Mouse (Mus musculus) heart, embryonic 11.5 days (tissue): Measurements from ENCODE around the gene Plk1. TPM values are rescaled to one million over a fixed set of nuclear protein-coding genes. Genes with fewer than 3 reads are reported as not detected.

ENCODE experiments used
- ATAC-seq: fragments of 200-750 bp; cut with Nextera tagmentation; replicated peaks from 2 replicates; pipeline ENCODE4 v1.8.0; 2017; ENCODE audit warnings: moderate library complexity; ENCODE audit not compliant: insufficient number of reproducible peaks, low FRiP score, low TSS enrichment
- H3K27ac ChIP-seq: fragments of 300-500 bp; sonication (generic); 2 replicates; pipeline ENCODE4 v1.5.1; 2014; ENCODE audit warnings: mild to moderate bottlenecking, low read depth, low read length
- H3K27me3 ChIP-seq: fragments of 300-500 bp; sonication (generic); 2 replicates; pipeline ENCODE4 v1.6.1; 2014; ENCODE audit warnings: mild to moderate bottlenecking, low read length, mixed read lengths; ENCODE audit not compliant: control insufficient read depth, insufficient read depth
- H3K36me3 ChIP-seq: fragments of 300-500 bp; sonication (generic); 2 replicates; pipeline ENCODE4 v1.6.1; 2014; ENCODE audit warnings: mild to moderate bottlenecking, low read length, moderate library complexity, mixed read lengths; ENCODE audit not compliant: control insufficient read depth, insufficient read depth
- H3K4me1 ChIP-seq: fragments of 300-500 bp; sonication (generic); 2 replicates; pipeline ENCODE4 v1.6.1; 2014; ENCODE audit warnings: low read length; ENCODE audit not compliant: control insufficient read depth, insufficient read depth
- H3K4me2 ChIP-seq: fragments of 300-500 bp; sonication (generic); 2 replicates; pipeline ENCODE4 v1.6.1; 2014; ENCODE audit warnings: mild to moderate bottlenecking, moderate library complexity
- H3K4me3 ChIP-seq: fragments of 300-500 bp; sonication (generic); 2 replicates; pipeline ENCODE4 v1.5.1; 2014; ENCODE audit warnings: low read depth, low read length
- H3K9ac ChIP-seq: fragments of 300-500 bp; sonication (generic); 2 replicates; pipeline ENCODE4 v1.6.1; 2014; ENCODE audit warnings: mild to moderate bottlenecking, low read depth, low read length, moderate library complexity
- H3K9me3 ChIP-seq: fragments of 300-500 bp; sonication (generic); replicated peaks from 2 replicates; pipeline ENCODE4 v1.6.1; 2016; ENCODE audit warnings: low read length; ENCODE audit not compliant: control insufficient read depth
- WGBS: fragments of 180-500 bp; shearing (Covaris S2); extraction: QIAGEN DNeasy Blood & Tissue Kit; methylation state at CpG from one replicate; pipeline ENCODE4 v1.1.7; 2014; ENCODE audit not compliant: insufficient replicate concordance; 5-methylcytosine and 5-hydroxymethylcytosine counted together
- polyA plus RNA-seq: library from polyadenylated mRNA; unstranded; fragments of >200 nt; fragmentation: Nextera tagmentation; extraction: Ambion mirVana; gene quantifications from 2 replicates; pipeline ENCODE4 v1.2.1, GENCODE M21; 2014

Gene Plk1
- polyA plus RNA-seq, 1 experiment from 2014 or later = 81.2 TPM

DNA sequence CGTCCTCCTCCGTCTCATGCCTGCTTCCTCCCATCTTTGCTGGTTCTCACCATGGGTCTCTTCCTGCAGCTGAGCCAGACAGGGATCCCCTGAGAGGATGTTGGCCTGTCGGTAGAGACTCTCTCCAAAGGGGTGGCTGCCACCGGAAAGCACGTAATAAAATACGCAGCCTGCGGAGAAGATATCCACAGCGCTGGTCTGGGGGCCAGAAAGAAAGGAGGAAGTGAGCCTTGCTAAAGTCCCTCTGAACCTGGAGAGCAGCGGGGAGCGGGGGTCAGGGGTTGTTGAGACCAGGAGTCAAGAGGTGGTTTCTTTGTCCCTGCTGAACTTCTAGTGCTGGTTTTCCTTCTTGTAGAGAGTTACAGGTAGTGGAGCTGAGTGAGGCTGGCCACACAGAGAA lies 12.4 kb downstream of the Plk1 start:
- no peak overlapping the region for H3K4me2 ChIP-seq
- no peak for ATAC-seq
- 76% methylated on average over 10 of the region's 10 CpGs for WGBS

DNA sequence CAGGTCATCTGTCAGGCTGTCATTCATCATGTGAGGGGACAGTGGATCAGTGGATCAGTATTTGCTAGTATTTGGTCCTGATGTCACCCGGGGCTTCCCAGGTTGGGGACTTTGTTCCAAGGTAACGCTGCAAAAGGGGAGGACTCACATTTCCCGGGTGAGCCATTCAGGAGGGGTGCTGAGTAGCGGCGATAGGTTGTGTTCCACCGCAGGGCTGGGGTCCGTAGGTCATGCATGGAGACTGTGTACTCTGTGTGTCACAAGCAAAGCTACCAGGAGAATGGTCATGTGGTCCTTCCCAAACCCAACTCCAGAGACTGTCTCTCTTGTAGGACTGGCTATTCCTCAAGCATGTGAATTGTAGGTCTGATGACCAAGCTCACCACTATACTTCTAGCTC lies 21.5 kb downstream of the Plk1 start:
- H3K27me3 ChIP-seq = no peaks in the 10 kb centered on the region
- H3K36me3 ChIP-seq = no peaks in the 10 kb centered on the region
- 81% methylated on average over 7 of the region's 7 CpGs for WGBS
- no peaks in the 10 kb centered on the region for H3K4me1 ChIP-seq
- H3K27ac ChIP-seq = no peak overlapping the region
- H3K4me2 ChIP-seq = no peak overlapping the region
- no peak overlapping the region for H3K4me3 ChIP-seq
- ATAC-seq = no peak
- H3K9me3 ChIP-seq = no peaks in the 10 kb centered on the region
- no peak overlapping the region for H3K9ac ChIP-seq

More for the DNA sequence above, 12.4 kb downstream of the Plk1 start:
- no peaks in the 10 kb centered on the region for H3K4me1 ChIP-seq
- no peaks in the 10 kb centered on the region for H3K9me3 ChIP-seq
- no peak overlapping the region for H3K9ac ChIP-seq
- H3K4me3 ChIP-seq = no peak overlapping the region
- peaks cover 31% of the 10 kb centered on the region for H3K36me3 ChIP-seq
- no peaks in the 10 kb centered on the region for H3K27me3 ChIP-seq
- no peak overlapping the region for H3K27ac ChIP-seq

DNA sequence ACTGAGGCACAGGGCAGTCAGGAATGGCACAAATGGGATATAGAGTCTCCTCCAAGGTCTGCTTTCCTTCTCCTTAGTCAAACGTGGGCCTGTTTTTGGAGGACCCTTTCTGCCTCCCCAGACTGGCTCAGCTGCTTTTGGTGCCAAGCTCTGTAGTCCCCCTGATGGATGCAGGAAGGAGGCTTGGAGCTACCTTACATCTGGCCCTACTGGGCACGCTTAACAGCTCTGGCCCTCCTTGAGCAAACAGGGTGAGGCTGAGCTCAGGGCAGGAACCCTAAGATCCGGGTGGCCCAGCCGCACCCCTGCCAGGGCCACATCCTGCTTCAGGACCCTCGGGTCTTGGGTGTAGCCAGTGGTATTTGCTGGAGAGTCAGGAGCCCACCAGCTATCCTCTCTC lies 25.3 kb downstream of the Plk1 start:
- Histone ChIP-seq H3K4me1 (no peaks in the 10 kb centered on the region), H3K9me3 (no peaks in the 10 kb centered on the region), H3K4me2 (no peak overlapping the region), H3K27me3 (no peaks in the 10 kb centered on the region), H3K36me3 (no peaks in the 10 kb centered on the region), H3K27ac (no peak overlapping the region), H3K9ac (no peak overlapping the region), H3K4me3 (no peak overlapping the region)
- no peak for ATAC-seq
- 64% methylated on average over 5 of the region's 5 CpGs for WGBS

DNA sequence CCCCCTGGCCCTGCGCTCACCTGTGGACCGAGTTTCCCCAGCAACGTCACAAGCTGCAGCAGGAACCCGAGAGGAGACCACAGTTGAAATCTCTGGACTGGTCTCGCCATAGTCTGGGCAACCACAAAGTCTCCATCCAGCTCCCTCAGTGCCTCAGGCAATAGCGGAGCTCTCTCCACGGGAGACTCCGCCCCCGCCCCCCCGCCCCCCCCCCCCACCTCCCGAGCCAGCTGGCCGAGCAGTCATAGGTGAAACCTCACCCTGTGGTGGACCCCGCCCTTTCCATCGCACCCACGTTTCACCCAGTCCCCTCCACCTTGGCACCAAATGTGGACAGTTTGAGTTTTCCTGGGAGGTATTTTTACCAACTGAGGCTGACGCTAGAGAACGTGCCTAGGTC lies 26.8 kb downstream of the Plk1 start, which contains the start of gene Ern2:
TSS of gene Ern2 (minus strand) at position 165 of the 400 bp plus-strand sequence.
- H3K36me3 ChIP-seq = no peaks in the 10 kb centered on the region
- H3K4me1 ChIP-seq = no peaks in the 10 kb centered on the region
- H3K27ac ChIP-seq = no peak within 1 kb of the TSS
- 15% methylated on average over 14 of the region's 17 CpGs for WGBS
- H3K4me2 ChIP-seq = no peak within 1 kb of the TSS; the same call in 1 of the 2 replicates
- ATAC-seq = no peak
- H3K9me3 ChIP-seq = no peaks in the 10 kb centered on the region
- H3K27me3 ChIP-seq = no peaks in the 10 kb centered on the region
- H3K9ac ChIP-seq = no peak within 1 kb of the TSS
- H3K4me3 ChIP-seq = no peak within 1 kb of the TSS

DNA sequence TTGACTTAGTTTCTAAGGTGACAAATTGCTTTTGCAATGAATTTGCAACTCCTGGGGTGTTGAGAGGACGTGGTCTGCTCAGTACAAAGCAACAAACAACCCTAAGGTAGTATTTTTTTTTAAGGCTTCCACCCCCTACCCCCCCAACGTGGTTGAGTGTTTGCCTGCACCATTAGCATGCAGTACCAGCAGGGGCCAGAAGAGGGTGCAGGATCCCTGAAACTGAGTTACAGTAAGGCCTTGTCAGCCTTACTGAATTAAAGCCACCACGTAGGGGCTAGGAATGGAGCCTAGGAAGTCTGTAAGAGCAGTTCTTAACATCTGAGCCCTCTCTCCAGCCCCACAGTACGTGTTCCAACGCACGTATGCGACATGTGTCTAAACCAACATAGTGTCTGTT lies 30.2 kb downstream of the Plk1 start:
- Histone ChIP-seq H3K4me2 (no peak overlapping the region), H3K4me1 (no peaks in the 10 kb centered on the region), H3K9me3 (no peaks in the 10 kb centered on the region), H3K27ac (no peak overlapping the region), H3K9ac (no peak overlapping the region), H3K27me3 (no peaks in the 10 kb centered on the region), H3K36me3 (no peaks in the 10 kb centered on the region), H3K4me3 (no peak overlapping the region)
- no peak for ATAC-seq
- WGBS = 31% methylated on average over 7 of the region's 7 CpGs

DNA sequence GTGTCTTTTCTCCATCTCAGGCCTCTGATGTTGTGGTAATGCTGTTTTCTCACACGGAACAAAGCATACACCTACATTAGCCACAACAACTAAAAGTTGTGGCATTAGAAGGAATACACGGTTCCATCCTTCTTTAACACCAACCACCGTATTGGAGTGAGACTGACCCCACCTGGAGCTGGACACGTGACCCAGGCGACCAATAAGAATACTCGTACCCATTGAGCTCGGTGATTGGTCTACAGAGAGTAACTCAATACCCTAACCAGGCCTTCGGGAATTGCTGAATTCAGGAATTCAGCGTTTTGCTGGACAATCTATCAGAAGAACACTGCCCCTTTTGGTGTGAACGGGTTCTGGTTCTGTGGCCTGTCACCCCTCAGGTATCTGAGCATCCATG lies 31.9 kb downstream of the Plk1 start:
- WGBS = 51% methylated on average over 10 of the region's 10 CpGs
- Histone ChIP-seq H3K27ac (no peak overlapping the region), H3K27me3 (no peaks in the 10 kb centered on the region), H3K36me3 (no peaks in the 10 kb centered on the region), H3K4me3 (no peak overlapping the region), H3K4me2 (no peak overlapping the region), H3K9ac (no peak overlapping the region), H3K9me3 (no peaks in the 10 kb centered on the region), H3K4me1 (no peaks in the 10 kb centered on the region)
- ATAC-seq = no peak

DNA sequence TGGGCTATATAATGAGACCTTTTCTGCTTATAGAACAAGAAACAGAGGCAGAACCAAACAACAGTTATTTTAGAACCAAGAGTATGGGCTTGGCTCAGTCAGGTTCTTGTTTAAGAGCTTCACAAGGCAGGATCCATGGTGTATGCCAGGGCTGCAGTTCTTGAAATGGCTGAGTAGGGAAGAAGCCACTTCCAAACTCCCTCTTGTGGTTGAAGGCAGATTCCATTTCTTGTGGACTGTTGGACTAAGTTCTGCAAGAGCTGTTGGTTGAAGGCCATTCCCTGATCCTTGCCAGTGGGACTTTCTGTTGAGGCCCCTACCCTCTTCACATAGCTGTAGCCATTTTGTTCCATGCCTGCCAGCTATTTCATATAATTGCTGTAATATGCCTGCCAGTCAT lies 34.7 kb downstream of the Plk1 start:
- H3K4me1 ChIP-seq = no peaks in the 10 kb centered on the region
- no peak overlapping the region for H3K27ac ChIP-seq
- H3K27me3 ChIP-seq = no peaks in the 10 kb centered on the region
- H3K4me3 ChIP-seq = no peak overlapping the region
- no peak overlapping the region for H3K4me2 ChIP-seq
- no peaks in the 10 kb centered on the region for H3K36me3 ChIP-seq
- H3K9me3 ChIP-seq = no peaks in the 10 kb centered on the region
- no peak for ATAC-seq
- no peak overlapping the region for H3K9ac ChIP-seq

DNA sequence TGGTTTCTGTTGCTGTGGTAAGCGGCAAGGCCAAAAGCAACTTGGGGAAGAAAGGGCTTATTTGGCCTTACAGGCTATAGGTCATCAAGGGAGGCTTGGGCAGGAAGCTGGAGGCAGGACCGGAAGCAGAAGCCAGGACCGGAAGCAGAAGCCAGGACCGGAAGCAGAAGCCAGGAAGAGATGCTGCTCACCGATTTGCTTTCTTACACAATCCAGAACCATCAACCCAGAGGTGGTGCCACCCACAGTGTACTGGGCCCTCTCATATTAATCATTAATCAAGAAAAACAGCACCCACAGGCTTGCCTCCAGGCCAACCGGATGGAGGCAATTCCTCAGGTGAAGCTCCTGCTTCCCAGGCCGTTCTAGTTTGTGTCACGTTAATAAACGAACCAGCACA lies 37.5 kb downstream of the Plk1 start:
- Histone ChIP-seq H3K4me2 (no peak overlapping the region), H3K27ac (no peak overlapping the region), H3K9me3 (no peaks in the 10 kb centered on the region), H3K4me1 (no peaks in the 10 kb centered on the region), H3K36me3 (no peaks in the 10 kb centered on the region), H3K27me3 (no peaks in the 10 kb centered on the region), H3K4me3 (no peak overlapping the region), H3K9ac (no peak overlapping the region)
- ATAC-seq = no peak
- WGBS = 80% methylated on average over 9 of the region's 9 CpGs

DNA sequence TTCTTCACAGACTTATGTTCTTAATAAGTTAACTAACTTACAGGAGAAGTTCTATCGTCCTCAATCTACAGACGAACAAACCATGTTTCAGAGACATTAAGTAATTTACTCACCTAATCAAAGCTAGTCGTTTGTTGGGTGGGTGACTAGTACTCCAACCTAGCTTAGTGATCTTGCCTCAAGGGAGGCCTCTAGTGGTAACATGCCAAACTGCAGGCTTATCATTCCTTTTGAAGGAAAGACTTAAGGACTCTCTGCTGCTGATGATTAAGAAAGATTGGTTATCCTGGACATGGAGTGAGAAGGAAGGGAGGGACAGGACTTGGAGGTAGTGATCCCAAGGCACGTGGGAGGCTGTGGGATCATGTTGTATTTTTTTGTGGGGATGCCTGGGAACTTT lies 38.1 kb downstream of the Plk1 start:
- H3K4me3 ChIP-seq = no peak overlapping the region
- no peak overlapping the region for H3K27ac ChIP-seq
- no peak overlapping the region for H3K4me2 ChIP-seq
- no peak for ATAC-seq
- no peaks in the 10 kb centered on the region for H3K27me3 ChIP-seq
- no peaks in the 10 kb centered on the region for H3K4me1 ChIP-seq
- 28% methylated on average over 4 of the region's 4 CpGs for WGBS
- H3K9me3 ChIP-seq = no peaks in the 10 kb centered on the region
- no peaks in the 10 kb centered on the region for H3K36me3 ChIP-seq
- H3K9ac ChIP-seq = no peak overlapping the region
